Mouse (Mus musculus) spleen, postnatal 14 days (tissue): ENCODE measurements around the gene Esp38.
"Not testable (repeated sequence)": the region's sequence is repeated elsewhere in the genome, so short reads cannot be mapped to it uniquely, and the experiment has no call there.

Experiments used
- DNase-seq, 2 experiments: peaks; one replicate each; pipeline ENCODE4 v3.0.0; 2021 to 2022; ENCODE audit warnings: low spot score in 2 of 2

The Esp38 gene

DNA sequence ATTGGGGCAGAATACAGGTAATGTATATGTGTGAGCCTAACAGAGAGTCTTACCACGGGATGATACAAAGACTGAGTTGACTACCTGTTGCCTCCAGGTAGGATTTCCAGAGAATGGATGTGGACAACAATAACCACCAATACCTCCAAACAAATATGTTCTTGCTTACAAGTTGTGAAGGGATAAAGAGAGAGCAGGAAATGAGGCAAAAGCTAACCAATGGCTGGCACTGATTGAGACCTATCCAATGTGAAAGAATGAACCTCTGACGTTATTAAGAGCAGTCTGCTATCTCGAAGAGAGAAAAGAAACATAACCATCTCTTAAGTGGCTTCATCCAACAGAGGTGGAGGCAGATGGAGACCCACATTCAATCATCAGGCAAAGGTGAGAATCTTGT is at the start of gene Esp38:
Esp38 (plus strand) TSS at position 301 of the 400 bp plus-strand sequence.
- no peak for DNase-seq

DNA sequence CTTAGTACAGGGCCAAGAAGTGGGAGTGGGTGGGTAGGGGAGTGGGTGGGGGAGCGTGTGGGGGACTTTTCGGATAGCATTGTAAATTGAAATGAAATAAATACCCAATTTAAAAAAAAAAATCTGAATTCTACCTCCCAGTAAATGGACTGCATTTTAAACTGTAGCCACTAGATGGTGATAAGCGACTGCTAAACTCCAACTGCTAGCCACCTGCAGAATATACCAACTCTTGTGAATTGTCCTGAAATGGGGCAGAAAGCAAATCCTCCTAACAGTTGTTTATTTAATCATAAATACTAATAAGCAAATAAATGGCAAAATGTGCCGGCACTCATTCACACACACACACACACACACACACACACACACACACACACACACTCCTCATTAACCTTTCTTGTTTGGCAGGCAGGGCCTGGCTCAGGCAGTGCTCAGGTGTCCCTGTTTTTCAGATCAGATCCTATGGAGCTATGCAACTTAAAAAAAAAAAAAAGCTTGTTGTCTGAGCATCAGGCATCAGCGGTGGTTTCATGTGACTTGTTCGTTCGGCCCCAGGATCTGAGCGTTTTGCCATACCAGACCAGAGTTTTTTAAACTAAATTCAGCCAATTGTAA is 47.3 kb upstream of the Esp38 start:
- not testable (repeated sequence) for DNase-seq
